Mouse (Mus musculus) myocyte (in vitro differentiated cells): ENCODE measurements at regions not wholly inside any gene's neighbourhood (a gene's known extent, or its start where the extent isn't known, plus 50 kb on each side); places are given as distances from the start of the nearest gene placed in this dataset.

Experiments used
- POLR2A ChIP-seq: IDR thresholded peaks from one replicate; pipeline ENCODE4 v1.6.1; 2011; ENCODE audit warnings: low read depth, mild to moderate bottlenecking, control low read depth, moderate library complexity; ENCODE audit not compliant: insufficient read length
- USF1 ChIP-seq: IDR thresholded peaks from one replicate; pipeline ENCODE4 v1.6.1; 2011; ENCODE audit warnings: low read depth, mild to moderate bottlenecking, control low read depth, moderate library complexity

DNA sequence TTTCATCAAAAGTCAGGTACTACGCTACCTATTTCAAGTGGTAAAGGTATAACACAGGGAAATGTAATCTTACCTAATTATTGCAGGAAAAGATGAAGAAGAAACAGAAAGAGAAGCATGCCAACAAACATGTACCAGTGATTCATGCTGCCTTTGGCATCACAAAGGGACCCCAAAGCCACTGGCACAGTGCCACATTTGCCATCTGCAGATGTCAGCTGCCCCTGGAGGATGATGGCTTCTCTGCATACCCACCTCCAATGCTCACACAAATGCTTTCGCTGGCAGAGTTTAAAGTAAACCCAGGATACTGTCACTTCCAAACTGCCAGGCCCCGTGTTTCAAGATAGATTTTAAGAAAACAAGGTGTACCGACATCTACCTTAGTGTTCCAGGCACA lies 168.6 kb upstream of the Fbxl7 start:
- TF ChIP-seq USF1 (no peak), POLR2A (no peak)
